Mouse (Mus musculus): ENCODE data around the gene Ascl3. TPM values are rescaled to one million over a fixed set of nuclear protein-coding genes. Genes with fewer than 3 reads are reported as not detected.

Gene Ascl3
- polyA plus RNA-seq (2012; rRNA removed): 0.70 and 1.1 TPM in 2 replicates

GRCm38 (mm10) chr7:109731626-109732025 lies at the start of gene Ascl3:
Ascl3 (minus strand) TSS chr7:109731726.
- Histone ChIP-seq H3K27me3 (ENCODE audit: control insufficient read depth, insufficient read depth, low read length) (no peaks in the 10 kb centered on the region), H3K27ac (ENCODE audit: control insufficient read depth, insufficient read depth, low read length) (no peak within 1 kb of the TSS), H3K4me1 (replicated peaks; ENCODE audit: control insufficient read depth, insufficient read depth, low read length) (no peaks in the 10 kb centered on the region), H3K36me3 (ENCODE audit: control insufficient read depth, insufficient read depth, low read length) (peaks cover 15% of the 10 kb centered on the region), H3K4me3 (ENCODE audit: control insufficient read depth, insufficient read depth, low read length) (no peak within 1 kb of the TSS)
- TF ChIP-seq CTCF (IDR thresholded peaks at IDR 0.05; ENCODE audit: borderline replicate concordance, control insufficient read depth, extremely low read depth, insufficient read depth, low read length, poor library complexity): no peak
- TF ChIP-seq POLR2A (IDR thresholded peaks at IDR 0.05; ENCODE audit: control insufficient read depth, extremely low read depth, insufficient read depth, low read length, poor library complexity): no peak
- DNase-seq: no peak
- WGBS: 95% methylated on average over 5 of the region's 5 CpGs

GRCm38 (mm10) chr7:109781087-109781469 lies 49.6 kb upstream of the Ascl3 start:
- peak overlapping the region; percentile 35 for H3K4me3 ChIP-seq (ENCODE audit: control insufficient read depth, insufficient read depth, low read length)
- DNase-seq: no peak
- H3K27me3 ChIP-seq (ENCODE audit: control insufficient read depth, insufficient read depth, low read length): peaks cover 6% of the 10 kb centered on the region; the same call in 1 of the 2 replicates
- peaks cover 11% of the 10 kb centered on the region for H3K4me1 ChIP-seq (replicated peaks; ENCODE audit: control insufficient read depth, insufficient read depth, low read length)
- no peak overlapping the region for H3K27ac ChIP-seq (ENCODE audit: control insufficient read depth, insufficient read depth, low read length)
- no peak for TF ChIP-seq CTCF (IDR thresholded peaks at IDR 0.05; ENCODE audit: borderline replicate concordance, control insufficient read depth, extremely low read depth, insufficient read depth, low read length, poor library complexity)
- TF ChIP-seq POLR2A (IDR thresholded peaks at IDR 0.05; ENCODE audit: control insufficient read depth, extremely low read depth, insufficient read depth, low read length, poor library complexity): no peak
- H3K36me3 ChIP-seq (ENCODE audit: control insufficient read depth, insufficient read depth, low read length): no peaks in the 10 kb centered on the region
- WGBS: 2% methylated on average over 24 of the region's 24 CpGs

- no peaks in the 10 kb centered on the region for H3K36me3 ChIP-seq (ENCODE audit: control insufficient read depth, insufficient read depth, low read length)
- no peaks in the 10 kb centered on the region for H3K27me3 ChIP-seq (ENCODE audit: control insufficient read depth, insufficient read depth, low read length)
- H3K27ac ChIP-seq (ENCODE audit: control insufficient read depth, insufficient read depth, low read length): no peak overlapping the region
- no peak for TF ChIP-seq POLR2A (IDR thresholded peaks at IDR 0.05; ENCODE audit: control insufficient read depth, extremely low read depth, insufficient read depth, low read length, poor library complexity)
- no peak for TF ChIP-seq CTCF (IDR thresholded peaks at IDR 0.05; ENCODE audit: borderline replicate concordance, control insufficient read depth, extremely low read depth, insufficient read depth, low read length, poor library complexity)
- H3K4me3 ChIP-seq (ENCODE audit: control insufficient read depth, insufficient read depth, low read length): no peak overlapping the region
- no peaks in the 10 kb centered on the region for H3K4me1 ChIP-seq (replicated peaks; ENCODE audit: control insufficient read depth, insufficient read depth, low read length)
- DNase-seq: no peak
Observed at GRCm38 (mm10) chr7:109772251-109772650, 40.7 kb upstream of the Ascl3 start.

GRCm38 (mm10) chr7:109768699-109769383 lies 37.3 kb upstream of the Ascl3 start:
- no peak for DNase-seq
- no peaks in the 10 kb centered on the region for H3K4me1 ChIP-seq (replicated peaks; ENCODE audit: control insufficient read depth, insufficient read depth, low read length)
- TF ChIP-seq POLR2A (IDR thresholded peaks at IDR 0.05; ENCODE audit: control insufficient read depth, extremely low read depth, insufficient read depth, low read length, poor library complexity) (no peak), CTCF (IDR thresholded peaks at IDR 0.05; ENCODE audit: borderline replicate concordance, control insufficient read depth, extremely low read depth, insufficient read depth, low read length, poor library complexity) (no peak)
- H3K4me3 ChIP-seq (ENCODE audit: control insufficient read depth, insufficient read depth, low read length): no peak overlapping the region
- 9% methylated on average over 2 of the region's 2 CpGs for WGBS
- H3K27ac ChIP-seq (ENCODE audit: control insufficient read depth, insufficient read depth, low read length): no peak overlapping the region
- no peaks in the 10 kb centered on the region for H3K36me3 ChIP-seq (ENCODE audit: control insufficient read depth, insufficient read depth, low read length)
- H3K27me3 ChIP-seq (ENCODE audit: control insufficient read depth, insufficient read depth, low read length): no peaks in the 10 kb centered on the region

- TF ChIP-seq CTCF (IDR thresholded peaks at IDR 0.05; ENCODE audit: borderline replicate concordance, control insufficient read depth, extremely low read depth, insufficient read depth, low read length, poor library complexity) (no peak), POLR2A (IDR thresholded peaks at IDR 0.05; ENCODE audit: control insufficient read depth, extremely low read depth, insufficient read depth, low read length, poor library complexity) (no peak)
- H3K4me3 ChIP-seq (ENCODE audit: control insufficient read depth, insufficient read depth, low read length): no peak overlapping the region
- no peaks in the 10 kb centered on the region for H3K27me3 ChIP-seq (ENCODE audit: control insufficient read depth, insufficient read depth, low read length)
- no peaks in the 10 kb centered on the region for H3K36me3 ChIP-seq (ENCODE audit: control insufficient read depth, insufficient read depth, low read length)
- H3K4me1 ChIP-seq (replicated peaks; ENCODE audit: control insufficient read depth, insufficient read depth, low read length): no peaks in the 10 kb centered on the region
- H3K27ac ChIP-seq (ENCODE audit: control insufficient read depth, insufficient read depth, low read length): no peak overlapping the region
- WGBS: 94% methylated on average over 7 of the region's 7 CpGs
- no peak for DNase-seq
Observed at GRCm38 (mm10) chr7:109767575-109768350, 36.2 kb upstream of the Ascl3 start.

GRCm38 (mm10) chr7:109764009-109764408 lies 32.5 kb upstream of the Ascl3 start:
- WGBS: 93% methylated on average over 2 of the region's 2 CpGs
- no peak for TF ChIP-seq CTCF (IDR thresholded peaks at IDR 0.05; ENCODE audit: borderline replicate concordance, control insufficient read depth, extremely low read depth, insufficient read depth, low read length, poor library complexity)
- TF ChIP-seq POLR2A (IDR thresholded peaks at IDR 0.05; ENCODE audit: control insufficient read depth, extremely low read depth, insufficient read depth, low read length, poor library complexity): no peak
- H3K4me3 ChIP-seq (ENCODE audit: control insufficient read depth, insufficient read depth, low read length): no peak overlapping the region
- no peaks in the 10 kb centered on the region for H3K36me3 ChIP-seq (ENCODE audit: control insufficient read depth, insufficient read depth, low read length)
- DNase-seq: no peak
- H3K4me1 ChIP-seq (replicated peaks; ENCODE audit: control insufficient read depth, insufficient read depth, low read length): no peaks in the 10 kb centered on the region
- no peaks in the 10 kb centered on the region for H3K27me3 ChIP-seq (ENCODE audit: control insufficient read depth, insufficient read depth, low read length)
- no peak overlapping the region for H3K27ac ChIP-seq (ENCODE audit: control insufficient read depth, insufficient read depth, low read length)
